Mouse (Mus musculus): ENCODE data around the gene Adh6b.

GRCm38 (mm10) chr3:138293298-138293895 lies 48.2 kb upstream of the Adh6b start:
- TF ChIP-seq POLR2A (IDR thresholded peaks at IDR 0.05; ENCODE audit: borderline replicate concordance, extremely low read depth, low read depth, low read length) (no peak), CTCF (IDR thresholded peaks at IDR 0.05; ENCODE audit: insufficient read depth, low read length) (no peak)

All from lung, adult 2 months (tissue).